Mouse (Mus musculus) brain, embryonic 14.5 days (tissue): Measurements from ENCODE around the gene Mpp3.

Source experiments
- CTCF ChIP-seq: fragments of 200-500 bp; IDR thresholded peaks from 2 replicates; pipeline ENCODE4 v1.5.1; 2012; ENCODE audit warnings: inconsistent platforms, mild to moderate bottlenecking, moderate library complexity, borderline replicate concordance; ENCODE audit not compliant: insufficient read depth, insufficient read length; ENCODE audit errors: extremely low read depth
- POLR2A ChIP-seq: fragments of 200-500 bp; IDR thresholded peaks from 2 replicates; pipeline ENCODE4 v1.6.1; 2012; ENCODE audit warnings: mild to moderate bottlenecking, inconsistent platforms, borderline replicate concordance; ENCODE audit not compliant: poor library complexity, insufficient read depth, insufficient read length, severe bottlenecking; ENCODE audit errors: extremely low read depth

- TF ChIP-seq POLR2A (no peak), CTCF (no peak)
Observed at GRCm38 (mm10) chr11:102008372-102008771, 19.9 kb downstream of the Mpp3 start.
